Mouse (Mus musculus) spleen, adult 2 months (tissue): ENCODE measurements around the gene Mrgpre.

Experiments
- CTCF ChIP-seq: fragments of 200-500 bp; IDR thresholded peaks from 2 replicates; pipeline ENCODE4 v1.5.1; 2011; ENCODE audit warnings: mild to moderate bottlenecking, inconsistent platforms; ENCODE audit not compliant: insufficient read depth, insufficient read length, insufficient replicate concordance; ENCODE audit errors: extremely low read depth
- POLR2A ChIP-seq: fragments of 200-500 bp; IDR thresholded peaks from 2 replicates; pipeline ENCODE4 v1.6.1; 2011; ENCODE audit warnings: low read depth, low read length, inconsistent platforms

GRCm38 (mm10) chr7:143819201-143819600 lies 34.9 kb upstream of the Mrgpre start:
- TF ChIP-seq CTCF (no peak), POLR2A (no peak)
